Mouse (Mus musculus) neural tube, embryonic 13.5 days (tissue): ENCODE measurements around the gene Mapkapk3. TPM values are rescaled to one million over a fixed set of nuclear protein-coding genes. Genes with fewer than 3 reads are reported as not detected.
A peak's percentile ranks its signal among the peaks of the same experiment; 100 is the strongest.

Experiments used
- ATAC-seq: fragments of 200-750 bp; cut with Nextera tagmentation; 2 replicates; pipeline ENCODE4 v1.8.0; 2017; ENCODE audit warnings: low read depth, mild to moderate bottlenecking, moderate TSS enrichment, moderate library complexity
- H3K27ac ChIP-seq: fragments of 300-500 bp; sonication (generic); replicated peaks from 2 replicates; pipeline ENCODE4 v1.5.1; 2015; ENCODE audit warnings: moderate library complexity, mild to moderate bottlenecking, inconsistent platforms
- H3K27me3 ChIP-seq: fragments of 300-500 bp; sonication (generic); 2 replicates; pipeline ENCODE4 v1.6.1; 2015; ENCODE audit warnings: mild to moderate bottlenecking, inconsistent platforms
- H3K36me3 ChIP-seq: fragments of 300-500 bp; sonication (generic); 2 replicates; pipeline ENCODE4 v1.6.1; 2015; ENCODE audit warnings: mild to moderate bottlenecking, inconsistent platforms
- H3K4me1 ChIP-seq: fragments of 300-500 bp; sonication (generic); replicated peaks from 2 replicates; pipeline ENCODE4 v1.6.1; 2015; ENCODE audit warnings: inconsistent platforms
- H3K4me2 ChIP-seq: fragments of 300-500 bp; sonication (generic); 2 replicates; pipeline ENCODE4 v1.6.1; 2015; ENCODE audit warnings: inconsistent platforms, mild to moderate bottlenecking, moderate library complexity
- H3K4me3 ChIP-seq: fragments of 300-500 bp; sonication (generic); 2 replicates; pipeline ENCODE4 v1.5.1; 2015; ENCODE audit warnings: mild to moderate bottlenecking, inconsistent platforms
- H3K9ac ChIP-seq: fragments of 300-500 bp; sonication (generic); 2 replicates; pipeline ENCODE4 v1.6.1; 2015; ENCODE audit warnings: moderate library complexity, mild to moderate bottlenecking, inconsistent platforms
- H3K9me3 ChIP-seq: fragments of 300-500 bp; sonication (generic); 2 replicates; pipeline ENCODE4 v1.6.1; 2016; ENCODE audit warnings: inconsistent platforms
- WGBS: fragments of 180-500 bp; shearing (Covaris S2); methylation state at CpG from one replicate; pipeline ENCODE4 v1.1.7; 2015; 5-methylcytosine and 5-hydroxymethylcytosine counted together
- polyA plus RNA-seq: library from polyadenylated mRNA; unstranded; fragments of >200 nt; fragmentation: Nextera tagmentation; extraction: Ambion mirVana; gene quantifications from 2 replicates; pipeline ENCODE4 v1.2.1, GENCODE M21; 2015

The Mapkapk3 gene
- polyA plus RNA-seq, 1 experiment from 2014 or later = 1.8 TPM

- 82% methylated on average over 7 of the region's 7 CpGs for WGBS
- no peak overlapping the region for H3K27ac ChIP-seq
These were observed 18.3 kb downstream of the Mapkapk3 start for GRCm38 (mm10) chr9:107271177-107271938.

GRCm38 (mm10) chr9:107269772-107270171 is 19.9 kb downstream of the Mapkapk3 start:
- Histone ChIP-seq H3K27me3 (no peaks in the 10 kb centered on the region), H3K36me3 (no peaks in the 10 kb centered on the region), H3K4me3 (no peak overlapping the region), H3K4me2 (no peak overlapping the region), H3K9me3 (no peaks in the 10 kb centered on the region), H3K27ac (no peak overlapping the region), H3K9ac (no peak overlapping the region), H3K4me1 (no peaks in the 10 kb centered on the region)
- no peak for ATAC-seq
- WGBS = 100% methylated on average over 1 of the region's 1 CpGs

More at GRCm38 (mm10) chr9:107271177-107271938, 18.3 kb downstream of the Mapkapk3 start:
- Histone ChIP-seq H3K4me2 (no peak overlapping the region), H3K4me3 (no peak overlapping the region), H3K4me1 (no peaks in the 10 kb centered on the region), H3K27me3 (no peaks in the 10 kb centered on the region), H3K9ac (no peak overlapping the region), H3K9me3 (no peaks in the 10 kb centered on the region), H3K36me3 (no peaks in the 10 kb centered on the region)
- no peak for ATAC-seq

GRCm38 (mm10) chr9:107267721-107268402 is 21.8 kb downstream of the Mapkapk3 start:
- Histone ChIP-seq H3K4me2 (no peak overlapping the region), H3K9me3 (no peaks in the 10 kb centered on the region), H3K27me3 (no peaks in the 10 kb centered on the region), H3K9ac (no peak overlapping the region), H3K4me3 (no peak overlapping the region), H3K4me1 (no peaks in the 10 kb centered on the region), H3K36me3 (no peaks in the 10 kb centered on the region), H3K27ac (no peak overlapping the region)
- ATAC-seq = no peak
- 50% methylated on average over 4 of the region's 4 CpGs for WGBS

GRCm38 (mm10) chr9:107267028-107267427 is 22.6 kb downstream of the Mapkapk3 start:
- no peaks in the 10 kb centered on the region for H3K36me3 ChIP-seq
- H3K27me3 ChIP-seq = no peaks in the 10 kb centered on the region
- no peak overlapping the region for H3K4me2 ChIP-seq
- H3K9me3 ChIP-seq = no peaks in the 10 kb centered on the region
- ATAC-seq = no peak
- no peaks in the 10 kb centered on the region for H3K4me1 ChIP-seq
- no peak overlapping the region for H3K9ac ChIP-seq
- no peak overlapping the region for H3K27ac ChIP-seq
- WGBS = 67% methylated on average over 1 of the region's 1 CpGs
- H3K4me3 ChIP-seq = no peak overlapping the region

GRCm38 (mm10) chr9:107264731-107265130 is 24.9 kb downstream of the Mapkapk3 start:
- no peak overlapping the region for H3K27ac ChIP-seq
- H3K9me3 ChIP-seq = no peaks in the 10 kb centered on the region
- H3K27me3 ChIP-seq = no peaks in the 10 kb centered on the region
- no peak overlapping the region for H3K4me2 ChIP-seq
- 66% methylated on average over 3 of the region's 3 CpGs for WGBS
- no peak overlapping the region for H3K4me3 ChIP-seq
- ATAC-seq = no peak
- H3K36me3 ChIP-seq = no peaks in the 10 kb centered on the region
- no peaks in the 10 kb centered on the region for H3K4me1 ChIP-seq
- H3K9ac ChIP-seq = no peak overlapping the region

- H3K4me3 ChIP-seq = no peak overlapping the region
- no peaks in the 10 kb centered on the region for H3K27me3 ChIP-seq
- H3K36me3 ChIP-seq = no peaks in the 10 kb centered on the region
- WGBS = 92% methylated on average over 5 of the region's 5 CpGs
- no peaks in the 10 kb centered on the region for H3K4me1 ChIP-seq
- no peak overlapping the region for H3K9ac ChIP-seq
- H3K4me2 ChIP-seq = no peak overlapping the region
- H3K9me3 ChIP-seq = no peaks in the 10 kb centered on the region
- ATAC-seq = no peak
- H3K27ac ChIP-seq = no peak overlapping the region
These were observed 25.8 kb downstream of the Mapkapk3 start for GRCm38 (mm10) chr9:107263912-107264311.

GRCm38 (mm10) chr9:107262375-107262774 is 27.3 kb downstream of the Mapkapk3 start:
- H3K4me2 ChIP-seq = no peak overlapping the region

GRCm38 (mm10) chr9:107261792-107262191 is 27.9 kb downstream of the Mapkapk3 start:
- Histone ChIP-seq H3K4me2 (no peak overlapping the region), H3K27ac (no peak overlapping the region), H3K27me3 (no peaks in the 10 kb centered on the region), H3K4me3 (no peak overlapping the region), H3K36me3 (no peaks in the 10 kb centered on the region), H3K9me3 (no peaks in the 10 kb centered on the region), H3K4me1 (no peaks in the 10 kb centered on the region), H3K9ac (no peak overlapping the region)
- 80% methylated on average over 6 of the region's 6 CpGs for WGBS
- no peak for ATAC-seq

More at GRCm38 (mm10) chr9:107262375-107262774, 27.3 kb downstream of the Mapkapk3 start:
- no peak for ATAC-seq
- Histone ChIP-seq H3K4me3 (no peak overlapping the region), H3K9ac (no peak overlapping the region), H3K9me3 (no peaks in the 10 kb centered on the region), H3K27me3 (no peaks in the 10 kb centered on the region), H3K27ac (no peak overlapping the region), H3K4me1 (no peaks in the 10 kb centered on the region), H3K36me3 (no peaks in the 10 kb centered on the region)
- 78% methylated on average over 7 of the region's 7 CpGs for WGBS

- Histone ChIP-seq H3K4me2 (no peak overlapping the region), H3K4me3 (no peak overlapping the region), H3K9me3 (no peaks in the 10 kb centered on the region), H3K36me3 (no peaks in the 10 kb centered on the region), H3K27ac (no peak overlapping the region), H3K9ac (no peak overlapping the region), H3K27me3 (no peaks in the 10 kb centered on the region), H3K4me1 (peaks cover 4% of the 10 kb centered on the region)
- 73% methylated on average over 8 of the region's 8 CpGs for WGBS
- ATAC-seq = no peak
These were observed 28.8 kb downstream of the Mapkapk3 start for GRCm38 (mm10) chr9:107260836-107261235.

GRCm38 (mm10) chr9:107260429-107260828 is 29.2 kb downstream of the Mapkapk3 start:
- peaks cover 8% of the 10 kb centered on the region for H3K4me1 ChIP-seq
- H3K27me3 ChIP-seq = no peaks in the 10 kb centered on the region
- no peak overlapping the region for H3K27ac ChIP-seq
- 61% methylated on average over 2 of the region's 2 CpGs for WGBS
- H3K9me3 ChIP-seq = no peaks in the 10 kb centered on the region
- no peak overlapping the region for H3K9ac ChIP-seq
- ATAC-seq = no peak
- H3K4me3 ChIP-seq = no peak overlapping the region
- H3K4me2 ChIP-seq = no peak overlapping the region
- H3K36me3 ChIP-seq = no peaks in the 10 kb centered on the region

- H3K27ac ChIP-seq = no peak overlapping the region
- no peak overlapping the region for H3K9ac ChIP-seq
These were observed 30.1 kb downstream of the Mapkapk3 start for GRCm38 (mm10) chr9:107259571-107259970.

GRCm38 (mm10) chr9:107255596-107255995 is 34.1 kb downstream of the Mapkapk3 start:
- Histone ChIP-seq H3K27me3 (no peaks in the 10 kb centered on the region), H3K4me2 (no peak overlapping the region), H3K4me3 (no peak overlapping the region), H3K4me1 (peaks cover 36% of the 10 kb centered on the region), H3K9ac (0 out of 2 replicates have a peak overlapping the region, but pooled peaks have one; percentile 13), H3K27ac (0 out of 2 replicates have a peak overlapping the region, but pooled peaks have one; percentile 33), H3K9me3 (no peaks in the 10 kb centered on the region), H3K36me3 (no peaks in the 10 kb centered on the region)
- peak; percentile 40 for ATAC-seq
- WGBS = 23% methylated on average over 3 of the region's 3 CpGs

More at GRCm38 (mm10) chr9:107259571-107259970, 30.1 kb downstream of the Mapkapk3 start:
- Histone ChIP-seq H3K27me3 (no peaks in the 10 kb centered on the region), H3K4me2 (no peak overlapping the region), H3K9me3 (no peaks in the 10 kb centered on the region), H3K36me3 (no peaks in the 10 kb centered on the region), H3K4me3 (no peak overlapping the region), H3K4me1 (peaks cover 16% of the 10 kb centered on the region)
- WGBS = 70% methylated on average over 6 of the region's 6 CpGs
- ATAC-seq = no peak
